Mouse (Mus musculus): ENCODE results near the gene Maff. TPM values are rescaled to one million over a fixed set of nuclear protein-coding genes. Genes with fewer than 3 reads are reported as not detected.

Maff gene
- polyA plus RNA-seq, 1 experiment from 2014 or later = 7.3 TPM

- DNase-seq (ENCODE audit: low spot score) (no peak), ATAC-seq (replicated peaks; ENCODE audit: low FRiP score, low read depth) (no peak)
- Histone ChIP-seq H3K27me3 (ENCODE audit: insufficient read depth, low read length) (no peaks in the 10 kb centered on the region), H3K36me3 (ENCODE audit: insufficient read depth, low read length) (no peaks in the 10 kb centered on the region), H3K4me2 (ENCODE audit: low read length) (peak overlapping the region; percentile 90), H3K4me3 (replicated peaks; ENCODE audit: low read depth, low read length) (peak overlapping the region; percentile 92), H3K27ac (no peak overlapping the region), H3K9me3 (replicated peaks; ENCODE audit: low read length) (no peaks in the 10 kb centered on the region), H3K4me1 (replicated peaks; ENCODE audit: insufficient read depth, low read length) (peaks cover 34% of the 10 kb centered on the region), H3K9ac (ENCODE audit: low read depth, low read length) (peak overlapping the region; percentile 86)
- no peak for TF ChIP-seq CTCF (IDR thresholded peaks at IDR 0.05; ENCODE audit: low read depth)
- WGBS = 10% methylated on average over 5 of the region's 5 CpGs
Measured at GRCm38 (mm10) chr15:79402176-79402575, 55.8 kb downstream of the Maff start.

GRCm38 (mm10) chr15:79402836-79403762 is 56.7 kb downstream of the Maff start, which contains the start of gene Tmem184b:
Tmem184b (minus strand) TSS chr15:79403569.
- Histone ChIP-seq H3K4me2 (ENCODE audit: low read length) (peak within 1 kb of the TSS; percentile 90), H3K9me3 (replicated peaks; ENCODE audit: low read length) (no peaks in the 10 kb centered on the region), H3K36me3 (ENCODE audit: insufficient read depth, low read length) (no peaks in the 10 kb centered on the region), H3K4me3 (replicated peaks; ENCODE audit: low read depth, low read length) (peak within 1 kb of the TSS; percentile 92), H3K27ac (peak within 1 kb of the TSS; percentile 68), H3K4me1 (replicated peaks; ENCODE audit: insufficient read depth, low read length) (peaks cover 34% of the 10 kb centered on the region), H3K9ac (ENCODE audit: low read depth, low read length) (peak within 1 kb of the TSS; percentile 86), H3K27me3 (ENCODE audit: insufficient read depth, low read length) (no peaks in the 10 kb centered on the region)
- no peak for TF ChIP-seq CTCF (IDR thresholded peaks at IDR 0.05; ENCODE audit: low read depth)
- DNase-seq (ENCODE audit: low spot score) (peak; percentile 94), ATAC-seq (replicated peaks; ENCODE audit: low FRiP score, low read depth) (peak; percentile 74)
- under 1% methylated on average over 90 of the region's 90 CpGs for WGBS

GRCm38 (mm10) chr15:79403763-79404210 is 57.4 kb downstream of the Maff start:
- no peaks in the 10 kb centered on the region for H3K27me3 ChIP-seq (ENCODE audit: insufficient read depth, low read length)

GRCm38 (mm10) chr15:79404277-79404676 is 57.9 kb downstream of the Maff start:
- H3K4me2 ChIP-seq (ENCODE audit: low read length) = no peak overlapping the region
- H3K4me1 ChIP-seq (replicated peaks; ENCODE audit: insufficient read depth, low read length) = peaks cover 31% of the 10 kb centered on the region
- H3K27me3 ChIP-seq (ENCODE audit: insufficient read depth, low read length) = no peaks in the 10 kb centered on the region
- no peak for TF ChIP-seq CTCF (IDR thresholded peaks at IDR 0.05; ENCODE audit: low read depth)
- no peaks in the 10 kb centered on the region for H3K9me3 ChIP-seq (replicated peaks; ENCODE audit: low read length)
- 70% methylated on average over 1 of the region's 1 CpGs for WGBS
- no peaks in the 10 kb centered on the region for H3K36me3 ChIP-seq (ENCODE audit: insufficient read depth, low read length)
- no peak overlapping the region for H3K9ac ChIP-seq (ENCODE audit: low read depth, low read length)
- no peak for DNase-seq (ENCODE audit: low spot score)
- no peak for ATAC-seq (replicated peaks; ENCODE audit: low FRiP score, low read depth)
- no peak overlapping the region for H3K27ac ChIP-seq
- H3K4me3 ChIP-seq (replicated peaks; ENCODE audit: low read depth, low read length) = no peak overlapping the region

More at GRCm38 (mm10) chr15:79403763-79404210, 57.4 kb downstream of the Maff start:
- no peak for TF ChIP-seq CTCF (IDR thresholded peaks at IDR 0.05; ENCODE audit: low read depth)
- Histone ChIP-seq H3K27ac (no peak overlapping the region), H3K4me3 (replicated peaks; ENCODE audit: low read depth, low read length) (peak overlapping the region; percentile 92), H3K9me3 (replicated peaks; ENCODE audit: low read length) (no peaks in the 10 kb centered on the region), H3K4me1 (replicated peaks; ENCODE audit: insufficient read depth, low read length) (peaks cover 34% of the 10 kb centered on the region), H3K9ac (ENCODE audit: low read depth, low read length) (peak overlapping the region; percentile 86; the same call in 1 of the 2 replicates), H3K36me3 (ENCODE audit: insufficient read depth, low read length) (no peaks in the 10 kb centered on the region), H3K4me2 (ENCODE audit: low read length) (peak overlapping the region; percentile 90)
- no peak for ATAC-seq (replicated peaks; ENCODE audit: low FRiP score, low read depth)
- 22% methylated on average over 9 of the region's 9 CpGs for WGBS
- no peak for DNase-seq (ENCODE audit: low spot score)

GRCm38 (mm10) chr15:79406564-79406963 is 60.1 kb downstream of the Maff start:
- whole genome bisulfite sequencing = 89% methylated on average over 4 of the region's 4 CpGs
- ATAC-seq (replicated peaks; ENCODE audit: low FRiP score, low read depth) = no peak
- TF ChIP-seq CTCF (IDR thresholded peaks at IDR 0.05; ENCODE audit: low read depth) = no peak
- H3K4me1 ChIP-seq (replicated peaks; ENCODE audit: insufficient read depth, low read length) = peaks cover 10% of the 10 kb centered on the region
- no peak overlapping the region for H3K4me2 ChIP-seq (ENCODE audit: low read length)
- H3K27ac ChIP-seq = no peak overlapping the region
- H3K4me3 ChIP-seq (replicated peaks; ENCODE audit: low read depth, low read length) = no peak overlapping the region
- H3K9me3 ChIP-seq (replicated peaks; ENCODE audit: low read length) = no peaks in the 10 kb centered on the region
- H3K36me3 ChIP-seq (ENCODE audit: insufficient read depth, low read length) = no peaks in the 10 kb centered on the region
- H3K27me3 ChIP-seq (ENCODE audit: insufficient read depth, low read length) = no peaks in the 10 kb centered on the region
- H3K9ac ChIP-seq (ENCODE audit: low read depth, low read length) = no peak overlapping the region
- DNase-seq (ENCODE audit: low spot score) = no peak

MicroRNA genes within 50 kb of the gene (microRNA counts, 519-probe panel; counts per million panel counts)
- 330 counts per million, percentile 68 among the panel's probes with 10 or more counts for microRNA mmu-miR-1943

Small RNAs within 50 kb of the gene (microRNA-seq; reads per million reads assigned to microRNA genes)
- gene Mir1943 = 2.6 reads per million, percentile 5 among the genes with 10 or more reads in this experiment

Other genes starting within 250 kb of the Maff start
- 5.9 and 6.6 TPM in 2 replicates for gene Micall1, start 237.7 kb upstream of the Maff start, polyA plus RNA-seq (2015; fragmentation: Nextera tagmentation; extraction: Ambion mirVana)
- gene Polr2f, start 205.6 kb upstream of the Maff start, polyA plus RNA-seq (2015; fragmentation: Nextera tagmentation; extraction: Ambion mirVana) = 314 and 321 TPM in 2 replicates
- 12.9 and 15.2 TPM in 2 replicates for gene 1700088E04Rik, start 205.4 kb upstream of the Maff start, polyA plus RNA-seq (2015; fragmentation: Nextera tagmentation; extraction: Ambion mirVana)
- gene Sox10, start 181.4 kb upstream of the Maff start, polyA plus RNA-seq (2015; fragmentation: Nextera tagmentation; extraction: Ambion mirVana) = 0.23 and 0.25 TPM in 2 replicates
- 31.8 and 35.6 TPM in 2 replicates for gene Pick1, start 117.4 kb upstream of the Maff start, polyA plus RNA-seq (2015; fragmentation: Nextera tagmentation; extraction: Ambion mirVana)
- 0.33 and 0.42 TPM in 2 replicates for gene Gm49486, start 117.2 kb upstream of the Maff start, polyA plus RNA-seq (2015; fragmentation: Nextera tagmentation; extraction: Ambion mirVana)
- 0.23 TPM in 1 of 2 replicates, not detected in the other for gene Slc16a8, start 91.9 kb upstream of the Maff start, polyA plus RNA-seq (2015; fragmentation: Nextera tagmentation; extraction: Ambion mirVana)
- 23.9 and 25.0 TPM in 2 replicates for gene Baiap2l2, start 61.1 kb upstream of the Maff start, polyA plus RNA-seq (2015; fragmentation: Nextera tagmentation; extraction: Ambion mirVana)
- 10.7 and 12.2 TPM in 2 replicates for gene Pla2g6, start 18.2 kb upstream of the Maff start, polyA plus RNA-seq (2015; fragmentation: Nextera tagmentation; extraction: Ambion mirVana)
- 44.4 and 47.5 TPM in 2 replicates for gene Tmem184b, start 56.9 kb downstream of the Maff start, polyA plus RNA-seq (2015; fragmentation: Nextera tagmentation; extraction: Ambion mirVana)
- 50.9 and 53.9 TPM in 2 replicates for gene Csnk1e, start 108.9 kb downstream of the Maff start, polyA plus RNA-seq (2015; fragmentation: Nextera tagmentation; extraction: Ambion mirVana)
- 0.11 TPM in 1 of 2 replicates, not detected in the other for gene Kcnj4, start 158.6 kb downstream of the Maff start, polyA plus RNA-seq (2015; fragmentation: Nextera tagmentation; extraction: Ambion mirVana)
- gene Kdelr3, start 169.8 kb downstream of the Maff start, polyA plus RNA-seq (2015; fragmentation: Nextera tagmentation; extraction: Ambion mirVana) = 41.6 and 54.9 TPM in 2 replicates
- gene Ddx17, start 200.1 kb downstream of the Maff start, polyA plus RNA-seq (2015; fragmentation: Nextera tagmentation; extraction: Ambion mirVana) = 38.6 and 39.9 TPM in 2 replicates

Measured in kidney, postnatal 0 days (tissue).